8 mouse cellular contexts compared by ENCODE assay signal in genomic region chrX:8132017-8132976, GRCm38 (mm10). TPM values are rescaled to one million over a fixed set of nuclear protein-coding genes. Genes with fewer than 3 reads are reported as not detected.
DNase-seq lines count a peak whose midpoint lies in the region; ATAC-seq lines count a peak whose summit lies in the region.

Gene Wdr13, minus strand, starts transcription at chrX:8132892.

- H3K4me1 ChIP-seq in hindbrain, embryonic 15.5 days (replicated peaks): peaks cover 4% of the 10 kb centered on the region; the same call in 1 of the 2 replicates

- H3K36me3 ChIP-seq in hindbrain, embryonic 15.5 days: peaks cover 8% of the 10 kb centered on the region; the same call in 1 of the 2 replicates

- H3K27me3 ChIP-seq in hindbrain, embryonic 15.5 days: no peaks in the 10 kb centered on the region

- peak within 1 kb of the TSS; percentile 55 for H3K4me3 ChIP-seq in hindbrain, embryonic 15.5 days

- WGBS in hindbrain, embryonic 15.5 days: 19% methylated on average over 40 of the region's 40 CpGs

- H3K9ac ChIP-seq in hindbrain, embryonic 15.5 days: peak within 1 kb of the TSS; percentile 48

- H3K4me2 ChIP-seq in hindbrain, embryonic 15.5 days: peak within 1 kb of the TSS; percentile 51

- H3K9me3 ChIP-seq in hindbrain, embryonic 15.5 days: no peaks in the 10 kb centered on the region

- peak; percentile 91 for ATAC-seq in hindbrain, embryonic 15.5 days (ENCODE audit: low FRiP score, low read depth)

- peak within 1 kb of the TSS; percentile 96 for H3K27ac ChIP-seq in hindbrain, embryonic 15.5 days (replicated peaks)

- peak; percentile 93 for DNase-seq in R1 (ENCODE audit: low read depth, low spot score)
- DNase-seq in cerebellum, postnatal 25 days: peak; percentile 91 to 92
- DNase-seq in frontal cortex, postnatal 36 days (ENCODE audit: low spot score in 2 of 2): peak; percentile 89 to 93
- peak; percentile 90 for DNase-seq in left cerebral cortex, adult 11 months (ENCODE audit: low spot score)
- peak; percentile 92 to 95 for DNase-seq in lung, postnatal 4 days
- peak; percentile 81 for DNase-seq in retina, postnatal 7 days (ENCODE audit: low read depth, low spot score)
- peak; percentile 58 for DNase-seq in urinary bladder, adult 2 months (ENCODE audit: low spot score)

RNA-seq across cellular contexts. Expression of gene Wdr13, which starts in this region (rescaled TPM):
- 60.2 and 65.5 TPM in 2 replicates for polyA plus RNA-seq in hindbrain, embryonic 15.5 days (2015; fragmentation: Nextera tagmentation; extraction: Ambion mirVana)
- polyA plus RNA-seq in urinary bladder, adult 2 months (2012; rRNA removed): 73.3 and 77.8 TPM in 2 replicates

Comparison
In these comparisons a context has a peak if more than half of its experiments do, and no peak if none do; other contexts are left out.
1. Peak in every context shown above with its lines: DNase-seq, ATAC-seq, H3K4me3 ChIP-seq and H3K27ac ChIP-seq.